Mouse (Mus musculus) stomach, embryonic 15.5 days (tissue): ENCODE data around the gene Slc32a1. TPM values are rescaled to one million over a fixed set of nuclear protein-coding genes. Genes with fewer than 3 reads are reported as not detected.

Source experiments
- microRNA counts: library from miRNA; unstranded; fragments of <30 nt; microRNA quantifications from one replicate; lab custom pipeline; 2016
- microRNA-seq: library from miRNA; unstranded; fragments of <30 nt; microRNA quantifications from one replicate; pipeline ENCODE4, GENCODE M21; 2016
- polyA plus RNA-seq: library from polyadenylated mRNA; unstranded; fragments of >200 nt; fragmentation: Nextera tagmentation; extraction: Ambion mirVana; gene quantifications from 2 replicates; pipeline ENCODE4 v1.2.1, GENCODE M21; 2015

Gene Slc32a1
- polyA plus RNA-seq, 1 experiment from 2014 or later: not detected

MicroRNAs within 50 kb of the gene (microRNA counts, 519-probe panel; counts per million panel counts)
- 1,713 counts per million, percentile 12 among the panel's probes with 10 or more counts for microRNA mmu-miR-3474 (lab: Ali Mortazavi, UCI)

Small RNA genes lying within 50 kb of the gene (microRNA-seq; reads per million reads assigned to microRNA genes)
- 2.7 reads per million, percentile 9 among the genes with 10 or more reads in this experiment for gene Mir3474

Other genes starting within 250 kb of the Slc32a1 start
- 5.9 and 6.9 TPM in 2 replicates for gene Snhg11, start 235.1 kb upstream of the Slc32a1 start, polyA plus RNA-seq
- gene Ralgapb, start 200.9 kb upstream of the Slc32a1 start, polyA plus RNA-seq: 14.8 and 17.9 TPM in 2 replicates
- 0.77 and 1.1 TPM in 2 replicates for gene Adig, start 108.2 kb upstream of the Slc32a1 start, polyA plus RNA-seq
- 1.9 and 2.9 TPM in 2 replicates for gene Arhgap40, start 98.0 kb upstream of the Slc32a1 start, polyA plus RNA-seq
- 8.7 and 9.7 TPM in 2 replicates for gene Actr5, start 14.1 kb downstream of the Slc32a1 start, polyA plus RNA-seq
- 3.8 and 4.2 TPM in 2 replicates for gene Ppp1r16b, start 54.6 kb downstream of the Slc32a1 start, polyA plus RNA-seq
- gene Fam83d, start 157.3 kb downstream of the Slc32a1 start, polyA plus RNA-seq: 45.2 and 47.0 TPM in 2 replicates
- 11.7 and 12.0 TPM in 2 replicates for gene Dhx35, start 184.0 kb downstream of the Slc32a1 start, polyA plus RNA-seq